Mouse (Mus musculus): ENCODE results near the gene Tap1. TPM values are rescaled to one million over a fixed set of nuclear protein-coding genes. Genes with fewer than 3 reads are reported as not detected.
"Not testable (repeated sequence)": the region's sequence is repeated elsewhere in the genome, so short reads cannot be mapped to it uniquely, and the experiment has no call there.

Tap1 gene
- polyA plus RNA-seq, 1 experiment, result 80.6 TPM

GRCm38 (mm10) chr17:34201506-34202055 is 14.2 kb downstream of the Tap1 start:
- DNase-seq (ENCODE audit: low read depth, low spot score), result no peak
- 76% methylated on average over 7 of the region's 7 CpGs for WGBS

GRCm38 (mm10) chr17:34202760-34203442 is 15.5 kb downstream of the Tap1 start:
- WGBS, result 93% methylated on average over 4 of the region's 4 CpGs
- no peak for DNase-seq (ENCODE audit: low read depth, low spot score)

- WGBS, result 79% methylated on average over 5 of the region's 5 CpGs
- no peak for DNase-seq (ENCODE audit: low read depth, low spot score)
These were observed 16.1 kb downstream of the Tap1 start, which contains the start of gene Tap2 for GRCm38 (mm10) chr17:34203444-34203843. Tap2 (plus strand) TSS chr17:34203527.

- DNase-seq (ENCODE audit: low read depth, low spot score), result no peak
- under 1% methylated on average over 44 of the region's 44 CpGs for WGBS
These were observed 17.1 kb downstream of the Tap1 start for GRCm38 (mm10) chr17:34204303-34205010.

- WGBS, result 41% methylated on average over 18 of the region's 18 CpGs
- DNase-seq (ENCODE audit: low read depth, low spot score), result no peak
These were observed 17.8 kb downstream of the Tap1 start for GRCm38 (mm10) chr17:34205021-34205745.

- no peak for DNase-seq (ENCODE audit: low read depth, low spot score)
- 49% methylated on average over 9 of the region's 9 CpGs for WGBS
These were observed 18.4 kb downstream of the Tap1 start for GRCm38 (mm10) chr17:34205746-34206176.

GRCm38 (mm10) chr17:34206731-34207130 is 19.4 kb downstream of the Tap1 start:
- 85% methylated on average over 5 of the region's 5 CpGs for WGBS

GRCm38 (mm10) chr17:34207456-34207855 is 20.1 kb downstream of the Tap1 start:
- DNase-seq (ENCODE audit: low read depth, low spot score), result no peak
- WGBS, result 67% methylated on average over 3 of the region's 3 CpGs

More at GRCm38 (mm10) chr17:34206731-34207130, 19.4 kb downstream of the Tap1 start:
- DNase-seq (ENCODE audit: low read depth, low spot score), result no peak

GRCm38 (mm10) chr17:34207866-34208265 is 20.5 kb downstream of the Tap1 start:
- no peak for DNase-seq (ENCODE audit: low read depth, low spot score)
- WGBS, result 97% methylated on average over 9 of the region's 9 CpGs

- no peak for DNase-seq (ENCODE audit: low read depth, low spot score)
- 38% methylated on average over 10 of the region's 10 CpGs for WGBS
These were observed 21.1 kb downstream of the Tap1 start for GRCm38 (mm10) chr17:34208421-34208820.

- 50% methylated on average over 3 of the region's 3 CpGs for WGBS
- DNase-seq (ENCODE audit: low read depth, low spot score), result no peak
These were observed 22.3 kb downstream of the Tap1 start for GRCm38 (mm10) chr17:34209680-34210079.

GRCm38 (mm10) chr17:34210599-34210998 is 23.2 kb downstream of the Tap1 start:
- no peak for DNase-seq (ENCODE audit: low read depth, low spot score)
- 65% methylated on average over 3 of the region's 3 CpGs for whole genome bisulfite sequencing

- no peak for DNase-seq (ENCODE audit: low read depth, low spot score)
- 44% methylated on average over 23 of the region's 23 CpGs for WGBS
These were observed 24.5 kb downstream of the Tap1 start for GRCm38 (mm10) chr17:34211746-34212365.

- whole genome bisulfite sequencing, result 65% methylated on average over 21 of the region's 21 CpGs
These were observed 26.6 kb downstream of the Tap1 start for GRCm38 (mm10) chr17:34213936-34214335.

GRCm38 (mm10) chr17:34215176-34215575 is 27.8 kb downstream of the Tap1 start:
- DNase-seq (ENCODE audit: low read depth, low spot score), result no peak
- 93% methylated on average over 12 of the region's 12 CpGs for WGBS

More at GRCm38 (mm10) chr17:34213936-34214335, 26.6 kb downstream of the Tap1 start:
- DNase-seq (ENCODE audit: low read depth, low spot score), result no peak

GRCm38 (mm10) chr17:34217216-34217928 is 30.0 kb downstream of the Tap1 start:
- no peak for DNase-seq (ENCODE audit: low read depth, low spot score)
- WGBS, result 81% methylated on average over 8 of the region's 8 CpGs

- DNase-seq (ENCODE audit: low read depth, low spot score), result no peak
- WGBS, result 86% methylated on average over 5 of the region's 5 CpGs
These were observed 30.6 kb downstream of the Tap1 start for GRCm38 (mm10) chr17:34217986-34218385.

GRCm38 (mm10) chr17:34218675-34219074 is 31.3 kb downstream of the Tap1 start:
- no peak for DNase-seq (ENCODE audit: low read depth, low spot score)
- 50% methylated on average over 11 of the region's 11 CpGs for WGBS

GRCm38 (mm10) chr17:34219096-34219495 is 31.7 kb downstream of the Tap1 start:
- WGBS, result 90% methylated on average over 8 of the region's 11 CpGs
- not testable (repeated sequence) for DNase-seq (ENCODE audit: low read depth, low spot score)

Data from large intestine, adult 2 months (tissue).